Mouse (Mus musculus) intestine, postnatal 0 days (tissue): Measurements from ENCODE around the gene Gm12830. TPM values are rescaled to one million over a fixed set of nuclear protein-coding genes. Genes with fewer than 3 reads are reported as not detected.

ENCODE experiments used
- ATAC-seq: fragments of 200-750 bp; cut with Nextera tagmentation; 2 replicates; pipeline ENCODE4 v1.8.0; 2017; ENCODE audit warnings: mild to moderate bottlenecking, moderate TSS enrichment, moderate library complexity
- H3K27ac ChIP-seq: fragments of 300-500 bp; sonication (generic); 2 replicates; pipeline ENCODE4 v1.5.1; 2014; ENCODE audit warnings: mild to moderate bottlenecking, low read depth, low read length, moderate library complexity
- H3K27me3 ChIP-seq: fragments of 300-500 bp; sonication (generic); replicated peaks from 2 replicates; pipeline ENCODE4 v1.6.1; 2014; ENCODE audit warnings: low read length, mixed read lengths; ENCODE audit not compliant: control insufficient read depth, insufficient read depth
- H3K36me3 ChIP-seq: fragments of 300-500 bp; sonication (generic); 2 replicates; pipeline ENCODE4 v1.6.1; 2014; ENCODE audit warnings: mild to moderate bottlenecking, moderate library complexity; ENCODE audit not compliant: control insufficient read depth, insufficient read depth
- H3K4me1 ChIP-seq: fragments of 300-500 bp; sonication (generic); replicated peaks from 2 replicates; pipeline ENCODE4 v1.6.1; 2014; ENCODE audit warnings: antibody characterized with exemption, low read length, mixed read lengths; ENCODE audit not compliant: control insufficient read depth, insufficient read depth
- H3K4me2 ChIP-seq: fragments of 300-500 bp; sonication (generic); replicated peaks from 2 replicates; pipeline ENCODE4 v1.6.1; 2014; ENCODE audit warnings: low read depth, mild to moderate bottlenecking, moderate library complexity
- H3K4me3 ChIP-seq: fragments of 300-500 bp; sonication (generic); 2 replicates; pipeline ENCODE4 v1.5.1; 2014; ENCODE audit warnings: low read depth, low read length
- H3K9ac ChIP-seq: fragments of 300-500 bp; sonication (generic); 2 replicates; pipeline ENCODE4 v1.6.1; 2014; ENCODE audit warnings: mild to moderate bottlenecking, low read depth, low read length
- H3K9me3 ChIP-seq: fragments of 300-500 bp; sonication (generic); 2 replicates; pipeline ENCODE4 v1.6.1; 2016; ENCODE audit warnings: mixed run types; ENCODE audit not compliant: control insufficient read depth
- CTCF ChIP-seq: sonication (generic); IDR thresholded peaks from 2 replicates; pipeline ENCODE4 v1.5.1; 2016; ENCODE audit warnings: low read depth, mild to moderate bottlenecking, control low read depth, antibody characterized with exemption, moderate library complexity
- WGBS: fragments of 180-500 bp; shearing (Covaris S2); extraction: QIAGEN DNeasy Blood & Tissue Kit; methylation state at CpG from one replicate; pipeline ENCODE4 v1.1.7; 2014; 5-methylcytosine and 5-hydroxymethylcytosine counted together
- polyA plus RNA-seq: library from polyadenylated mRNA; unstranded; fragments of >200 nt; fragmentation: Nextera tagmentation; extraction: Ambion mirVana; gene quantifications from 2 replicates; pipeline ENCODE4 v1.2.1, GENCODE M21; 2015

The Gm12830 gene
- polyA plus RNA-seq, 1 experiment from 2014 or later, result not detected

- Histone ChIP-seq H3K9ac (no peak overlapping the region), H3K4me1 (no peaks in the 10 kb centered on the region), H3K4me3 (no peak overlapping the region), H3K27ac (no peak overlapping the region), H3K36me3 (no peaks in the 10 kb centered on the region), H3K27me3 (no peaks in the 10 kb centered on the region), H3K4me2 (no peak overlapping the region), H3K9me3 (no peaks in the 10 kb centered on the region)
- TF ChIP-seq CTCF, result no peak
- 67% methylated on average over 7 of the region's 7 CpGs for whole genome bisulfite sequencing
- no peak for ATAC-seq
Observed at GRCm38 (mm10) chr4:114798041-114798624, 23.4 kb upstream of the Gm12830 start.

GRCm38 (mm10) chr4:114804096-114804495 lies 17.4 kb upstream of the Gm12830 start:
- Histone ChIP-seq H3K9me3 (no peaks in the 10 kb centered on the region), H3K27me3 (no peaks in the 10 kb centered on the region), H3K36me3 (no peaks in the 10 kb centered on the region), H3K27ac (no peak overlapping the region), H3K4me3 (no peak overlapping the region), H3K4me2 (no peak overlapping the region), H3K4me1 (no peaks in the 10 kb centered on the region), H3K9ac (no peak overlapping the region)
- no peak for TF ChIP-seq CTCF
- ATAC-seq, result no peak
- WGBS, result 55% methylated on average over 5 of the region's 5 CpGs

- no peak for TF ChIP-seq CTCF
- Histone ChIP-seq H3K4me3 (no peak overlapping the region), H3K36me3 (no peaks in the 10 kb centered on the region), H3K4me2 (no peak overlapping the region), H3K9ac (no peak overlapping the region), H3K9me3 (no peaks in the 10 kb centered on the region), H3K4me1 (no peaks in the 10 kb centered on the region), H3K27me3 (no peaks in the 10 kb centered on the region), H3K27ac (no peak overlapping the region)
- ATAC-seq, result no peak
- 45% methylated on average over 9 of the region's 9 CpGs for WGBS
Observed at GRCm38 (mm10) chr4:114818963-114819702, 2.4 kb upstream of the Gm12830 start.

GRCm38 (mm10) chr4:114834770-114835581 lies 13.5 kb downstream of the Gm12830 start:
- H3K9me3 ChIP-seq, result no peaks in the 10 kb centered on the region
- peak; percentile 66; the same call in 1 of the 2 replicates for ATAC-seq
- H3K27me3 ChIP-seq, result no peaks in the 10 kb centered on the region
- 31% methylated on average over 10 of the region's 10 CpGs for WGBS
- H3K4me2 ChIP-seq, result no peak overlapping the region
- H3K27ac ChIP-seq, result no peak overlapping the region
- no peaks in the 10 kb centered on the region for H3K4me1 ChIP-seq
- no peak overlapping the region for H3K4me3 ChIP-seq
- no peak overlapping the region for H3K9ac ChIP-seq
- TF ChIP-seq CTCF, result peak; percentile 30; the same call in 1 of the 2 replicates
- H3K36me3 ChIP-seq, result no peaks in the 10 kb centered on the region

- ATAC-seq, result no peak
- Histone ChIP-seq H3K4me2 (no peak overlapping the region), H3K27ac (no peak overlapping the region), H3K4me1 (no peaks in the 10 kb centered on the region), H3K36me3 (no peaks in the 10 kb centered on the region), H3K4me3 (no peak overlapping the region), H3K9ac (no peak overlapping the region), H3K27me3 (peaks cover 16% of the 10 kb centered on the region), H3K9me3 (no peaks in the 10 kb centered on the region)
- TF ChIP-seq CTCF, result no peak
- 70% methylated on average over 9 of the region's 9 CpGs for WGBS
Observed at GRCm38 (mm10) chr4:114841336-114841920, 19.9 kb downstream of the Gm12830 start.
